Mouse (Mus musculus): ENCODE data around the gene Tagap1. TPM values are rescaled to one million over a fixed set of nuclear protein-coding genes. Genes with fewer than 3 reads are reported as not detected.
A peak's percentile ranks its signal among the peaks of the same experiment; 100 is the strongest.
"Not testable (repeated sequence)": the region's sequence is repeated elsewhere in the genome, so short reads cannot be mapped to it uniquely, and the experiment has no call there.

Gene Tagap1
- polyA plus RNA-seq (2012; rRNA removed), result 68.6 and 78.0 TPM in 2 replicates

GRCm38 (mm10) chr17:6960776-6961175 is at the start of gene Tagap1:
Gene Tagap1 (minus strand): TSS chr17:6961156.
- not testable (repeated sequence) for H3K27me3 ChIP-seq (ENCODE audit: control insufficient read depth, insufficient read depth, low read length); H3K36me3 ChIP-seq (ENCODE audit: control insufficient read depth, insufficient read depth, low read length)
- peaks cover 11% of the 10 kb centered on the region for H3K4me1 ChIP-seq (replicated peaks; ENCODE audit: control insufficient read depth, insufficient read depth, low read length)
- DNase-seq, result peak; percentile 55
- H3K4me3 ChIP-seq (ENCODE audit: control insufficient read depth, insufficient read depth, low read length), result peak within 1 kb of the TSS; percentile 53
- 1% methylated on average over 41 of the region's 51 CpGs for WGBS
- H3K27ac ChIP-seq (ENCODE audit: control insufficient read depth, insufficient read depth, low read length), result peak within 1 kb of the TSS; percentile 78

GRCm38 (mm10) chr17:7009901-7010300 is 48.9 kb upstream of the Tagap1 start:
- WGBS, result 31% methylated on average over 6 of the region's 9 CpGs
- not testable (repeated sequence) for H3K36me3 ChIP-seq (ENCODE audit: control insufficient read depth, insufficient read depth, low read length); DNase-seq; H3K4me3 ChIP-seq (ENCODE audit: control insufficient read depth, insufficient read depth, low read length); H3K4me1 ChIP-seq (replicated peaks; ENCODE audit: control insufficient read depth, insufficient read depth, low read length); H3K27me3 ChIP-seq (ENCODE audit: control insufficient read depth, insufficient read depth, low read length); H3K27ac ChIP-seq (ENCODE audit: control insufficient read depth, insufficient read depth, low read length)

GRCm38 (mm10) chr17:7009440-7009839 is 48.5 kb upstream of the Tagap1 start:
- not testable (repeated sequence) for DNase-seq; H3K4me3 ChIP-seq (ENCODE audit: control insufficient read depth, insufficient read depth, low read length); H3K36me3 ChIP-seq (ENCODE audit: control insufficient read depth, insufficient read depth, low read length); H3K4me1 ChIP-seq (replicated peaks; ENCODE audit: control insufficient read depth, insufficient read depth, low read length); H3K27me3 ChIP-seq (ENCODE audit: control insufficient read depth, insufficient read depth, low read length); H3K27ac ChIP-seq (ENCODE audit: control insufficient read depth, insufficient read depth, low read length)
- no CpG with 5 or more reads among the region's 7 CpGs for WGBS

- H3K4me3 ChIP-seq (ENCODE audit: control insufficient read depth, insufficient read depth, low read length); H3K36me3 ChIP-seq (ENCODE audit: control insufficient read depth, insufficient read depth, low read length); DNase-seq; H3K27me3 ChIP-seq (ENCODE audit: control insufficient read depth, insufficient read depth, low read length); H3K4me1 ChIP-seq (replicated peaks; ENCODE audit: control insufficient read depth, insufficient read depth, low read length); H3K27ac ChIP-seq (ENCODE audit: control insufficient read depth, insufficient read depth, low read length): not testable (repeated sequence)
Observed at GRCm38 (mm10) chr17:7008885-7009284, 47.9 kb upstream of the Tagap1 start.

- not testable (repeated sequence) for H3K4me3 ChIP-seq (ENCODE audit: control insufficient read depth, insufficient read depth, low read length); H3K4me1 ChIP-seq (replicated peaks; ENCODE audit: control insufficient read depth, insufficient read depth, low read length); DNase-seq; H3K27ac ChIP-seq (ENCODE audit: control insufficient read depth, insufficient read depth, low read length); H3K36me3 ChIP-seq (ENCODE audit: control insufficient read depth, insufficient read depth, low read length); H3K27me3 ChIP-seq (ENCODE audit: control insufficient read depth, insufficient read depth, low read length)
- WGBS, result 91% methylated on average over 3 of the region's 4 CpGs
Observed at GRCm38 (mm10) chr17:7005646-7006045, 44.7 kb upstream of the Tagap1 start.

DNA sequence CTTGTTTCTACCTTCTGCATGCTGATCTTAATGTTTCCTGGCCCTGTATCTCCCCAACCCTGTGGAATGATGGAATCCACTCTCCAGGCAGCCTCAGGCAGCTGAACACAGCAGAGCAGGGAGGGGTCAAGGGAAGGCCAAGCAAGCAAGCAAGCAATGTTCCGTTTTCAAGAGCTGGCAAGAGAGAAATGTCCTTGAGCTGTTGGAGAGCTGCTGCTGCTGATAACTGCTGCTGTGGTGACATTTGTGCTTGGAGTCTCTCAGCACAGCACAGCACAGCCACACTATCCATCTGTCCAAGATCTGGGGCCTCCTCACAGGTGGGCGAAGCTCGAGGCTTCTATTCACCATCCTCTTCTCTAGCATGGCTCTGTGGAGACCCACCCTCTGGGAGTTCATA is 42.4 kb upstream of the Tagap1 start:
- DNase-seq; H3K27ac ChIP-seq (ENCODE audit: control insufficient read depth, insufficient read depth, low read length); H3K36me3 ChIP-seq (ENCODE audit: control insufficient read depth, insufficient read depth, low read length); H3K4me1 ChIP-seq (replicated peaks; ENCODE audit: control insufficient read depth, insufficient read depth, low read length); H3K4me3 ChIP-seq (ENCODE audit: control insufficient read depth, insufficient read depth, low read length); H3K27me3 ChIP-seq (ENCODE audit: control insufficient read depth, insufficient read depth, low read length): not testable (repeated sequence)
- WGBS, result no CpG with 5 or more reads among the region's 3 CpGs

DNA sequence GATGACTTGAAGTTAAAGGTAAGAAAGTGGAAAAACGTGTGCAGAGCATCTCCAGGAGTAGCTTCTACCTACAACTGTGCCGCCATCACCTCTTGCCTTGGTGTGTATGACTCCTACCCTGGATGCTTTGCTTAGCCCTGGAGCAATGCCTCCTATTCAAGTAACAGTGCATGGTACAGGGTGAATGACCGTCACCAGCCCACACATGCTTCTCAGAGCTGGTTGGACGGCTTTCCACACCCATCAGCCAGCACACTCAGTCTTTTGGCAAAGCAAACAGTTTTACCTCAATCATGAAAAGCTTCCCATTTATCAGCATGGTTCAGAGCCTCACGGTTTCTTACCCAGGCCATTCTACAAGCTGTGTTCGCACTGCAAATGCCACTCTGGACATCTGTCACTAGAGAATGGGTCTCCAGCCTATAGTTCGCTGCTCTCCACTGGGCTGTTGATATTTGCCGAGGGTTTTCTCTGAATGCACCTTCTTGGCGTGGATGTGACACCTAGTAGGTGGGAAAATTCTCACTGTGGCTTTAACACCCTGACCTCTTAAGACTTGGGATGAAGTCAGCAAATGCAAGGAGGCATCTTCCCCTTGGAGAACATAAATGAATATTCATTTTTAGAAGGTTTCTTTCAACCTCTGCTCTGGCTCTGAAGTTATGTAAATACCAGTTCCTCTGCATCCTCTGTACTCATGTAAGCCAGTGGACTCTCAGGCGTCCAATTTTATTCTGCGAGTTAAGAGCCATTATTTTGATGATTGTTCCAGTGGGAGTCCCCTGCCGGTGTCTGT is 41.0 kb upstream of the Tagap1 start:
- not testable (repeated sequence) for H3K4me3 ChIP-seq (ENCODE audit: control insufficient read depth, insufficient read depth, low read length); DNase-seq; H3K36me3 ChIP-seq (ENCODE audit: control insufficient read depth, insufficient read depth, low read length); H3K27ac ChIP-seq (ENCODE audit: control insufficient read depth, insufficient read depth, low read length); H3K4me1 ChIP-seq (replicated peaks; ENCODE audit: control insufficient read depth, insufficient read depth, low read length); H3K27me3 ChIP-seq (ENCODE audit: control insufficient read depth, insufficient read depth, low read length)
- WGBS, result 97% methylated on average over 9 of the region's 12 CpGs

DNA sequence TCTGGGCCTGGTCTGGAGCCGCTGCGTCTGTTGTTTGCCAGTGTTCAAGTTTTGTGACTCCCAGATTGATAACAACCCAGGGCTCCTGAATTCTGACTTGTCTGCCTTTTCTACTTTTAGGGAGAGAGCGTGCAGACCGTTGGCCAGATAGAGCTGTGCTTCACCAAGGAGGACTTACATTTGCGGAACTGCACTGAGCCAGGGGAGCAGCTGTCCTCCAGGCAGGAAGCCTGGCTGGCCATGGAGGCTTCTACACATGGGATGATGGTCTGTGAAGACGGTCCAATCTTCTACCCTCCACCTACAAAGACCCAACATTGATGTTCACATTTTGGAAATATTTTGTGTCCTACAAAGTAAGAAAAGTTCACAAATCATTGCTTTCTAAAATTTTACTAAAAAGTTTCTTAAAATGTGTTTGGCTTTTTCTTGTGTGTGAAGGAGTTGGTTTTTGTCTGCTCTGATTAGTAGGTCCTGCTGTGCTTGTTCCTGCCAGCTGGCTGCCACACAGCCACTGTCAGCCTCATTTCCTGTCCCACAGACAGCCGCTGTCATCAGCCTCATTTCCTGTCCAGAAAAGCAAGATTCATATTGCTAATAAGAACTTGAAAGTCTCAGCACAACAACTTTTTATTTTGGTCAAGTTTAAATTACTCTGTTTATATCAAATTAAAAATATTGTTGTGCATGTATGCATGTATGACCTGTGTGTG is 37.0 kb upstream of the Tagap1 start:
- not testable (repeated sequence) for H3K4me3 ChIP-seq (ENCODE audit: control insufficient read depth, insufficient read depth, low read length); H3K27ac ChIP-seq (ENCODE audit: control insufficient read depth, insufficient read depth, low read length); H3K36me3 ChIP-seq (ENCODE audit: control insufficient read depth, insufficient read depth, low read length); H3K4me1 ChIP-seq (replicated peaks; ENCODE audit: control insufficient read depth, insufficient read depth, low read length); DNase-seq; H3K27me3 ChIP-seq (ENCODE audit: control insufficient read depth, insufficient read depth, low read length)
- 100% methylated on average over 1 of the region's 7 CpGs for WGBS

DNA sequence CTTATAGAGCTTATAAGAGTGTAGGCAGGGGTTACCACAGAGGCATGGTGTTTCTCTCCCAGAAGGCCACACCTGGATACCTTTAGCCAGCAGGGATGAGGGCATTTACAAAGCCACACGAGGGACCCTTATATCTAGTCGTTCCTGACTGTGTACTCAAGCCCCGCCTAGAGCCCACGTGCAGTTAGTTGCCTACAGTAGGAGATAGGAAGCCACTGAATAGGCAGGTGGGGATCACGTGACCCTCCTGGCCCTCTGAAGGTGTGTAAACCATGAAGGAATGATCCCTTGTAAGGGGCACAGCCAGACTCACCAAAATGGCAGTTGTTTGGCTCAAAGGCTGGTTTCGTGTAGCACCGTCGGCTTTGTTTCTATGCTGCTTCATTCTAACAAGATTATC is 35.9 kb upstream of the Tagap1 start:
- 90% methylated on average over 8 of the region's 8 CpGs for WGBS

DNA sequence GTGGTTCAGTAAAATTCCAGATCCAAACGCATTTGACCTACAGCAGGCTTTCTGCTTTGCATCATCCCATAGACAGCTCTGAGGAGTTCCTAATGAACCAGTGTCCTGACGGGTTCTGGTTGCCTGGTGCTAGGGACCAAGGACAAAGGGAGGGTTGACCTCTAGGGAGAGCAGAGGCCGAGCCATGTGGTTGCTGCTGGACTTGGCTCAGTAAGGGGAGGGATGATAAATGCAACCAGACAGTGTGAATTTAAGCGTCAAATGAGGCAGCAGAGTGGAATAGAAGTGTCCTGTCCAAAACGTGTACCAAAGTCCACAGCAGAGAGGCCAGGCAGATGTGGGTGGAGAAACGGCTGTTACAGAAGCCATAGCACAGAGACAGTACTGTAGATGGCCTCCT is 34.5 kb upstream of the Tagap1 start:
- H3K27ac ChIP-seq (ENCODE audit: control insufficient read depth, insufficient read depth, low read length); DNase-seq; H3K4me1 ChIP-seq (replicated peaks; ENCODE audit: control insufficient read depth, insufficient read depth, low read length); H3K27me3 ChIP-seq (ENCODE audit: control insufficient read depth, insufficient read depth, low read length); H3K4me3 ChIP-seq (ENCODE audit: control insufficient read depth, insufficient read depth, low read length); H3K36me3 ChIP-seq (ENCODE audit: control insufficient read depth, insufficient read depth, low read length): not testable (repeated sequence)
- no CpG with 5 or more reads among the region's 6 CpGs for WGBS

More for the DNA sequence above, 35.9 kb upstream of the Tagap1 start:
- not testable (repeated sequence) for H3K4me1 ChIP-seq (replicated peaks; ENCODE audit: control insufficient read depth, insufficient read depth, low read length); H3K4me3 ChIP-seq (ENCODE audit: control insufficient read depth, insufficient read depth, low read length); DNase-seq; H3K36me3 ChIP-seq (ENCODE audit: control insufficient read depth, insufficient read depth, low read length); H3K27ac ChIP-seq (ENCODE audit: control insufficient read depth, insufficient read depth, low read length); H3K27me3 ChIP-seq (ENCODE audit: control insufficient read depth, insufficient read depth, low read length)

DNA sequence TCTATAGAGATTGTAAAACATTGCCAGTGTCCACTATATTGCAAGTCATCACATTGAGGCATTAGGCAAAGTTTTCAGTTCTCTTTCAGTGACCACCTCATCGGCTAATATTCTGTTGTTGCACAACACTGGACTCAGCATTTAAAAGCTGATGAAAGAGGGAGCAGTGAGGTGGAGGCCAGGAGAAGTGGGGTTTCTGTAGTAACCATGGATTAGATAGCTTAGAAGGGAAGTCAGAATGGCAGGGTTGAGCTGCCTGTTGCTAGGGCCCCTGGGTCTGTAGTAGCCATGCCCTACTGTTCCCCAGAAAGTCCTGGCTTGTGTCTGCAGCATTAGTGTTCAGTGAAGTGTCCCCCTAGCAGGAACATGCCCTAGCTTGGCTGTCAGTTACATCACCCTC is 25.2 kb upstream of the Tagap1 start:
- DNase-seq; H3K27ac ChIP-seq (ENCODE audit: control insufficient read depth, insufficient read depth, low read length): not testable (repeated sequence)
- 100% methylated on average over 1 of the region's 1 CpGs for WGBS

More for the DNA sequence above, 25.2 kb upstream of the Tagap1 start:
- H3K4me1 ChIP-seq (replicated peaks; ENCODE audit: control insufficient read depth, insufficient read depth, low read length); H3K4me3 ChIP-seq (ENCODE audit: control insufficient read depth, insufficient read depth, low read length); H3K36me3 ChIP-seq (ENCODE audit: control insufficient read depth, insufficient read depth, low read length); H3K27me3 ChIP-seq (ENCODE audit: control insufficient read depth, insufficient read depth, low read length): not testable (repeated sequence)
